Mouse (Mus musculus) MEL (cell line): Measurements from ENCODE around the gene Ston2. TPM values are rescaled to one million over a fixed set of nuclear protein-coding genes. Genes with fewer than 3 reads are reported as not detected.

ENCODE experiments used
- DNase-seq: peaks from one replicate; pipeline ENCODE4 v3.0.0; 2011; ENCODE audit warnings: low read depth, low spot score
- H3K27ac ChIP-seq: 2 replicates; pipeline ENCODE4 v1.5.1; 2012; ENCODE audit warnings: low read depth, mild to moderate bottlenecking, control low read depth, low read length, moderate library complexity; ENCODE audit not compliant: control insufficient read depth
- H3K27me3 ChIP-seq, 2 experiments: fragments of 150-350 bp in 1 of 2; sonication (generic) in 1 of 2; 2 replicates each; pipeline ENCODE4 v1.6.1; 2012; ENCODE audit warnings: low read length in 2 of 2, mild to moderate bottlenecking in 2 of 2, improper control_type of control experiment in 1 of 2, moderate library complexity in 1 of 2; ENCODE audit not compliant: insufficient read depth in 2 of 2, control insufficient read depth in 1 of 2
- H3K36me3 ChIP-seq, 2 experiments: 2 replicates each; pipeline ENCODE4 v1.6.1; 2012 to 2014; ENCODE audit warnings: low read length in 2 of 2, improper control_type of control experiment in 1 of 2, inconsistent platforms in 1 of 2, mild to moderate bottlenecking in 1 of 2; ENCODE audit not compliant: insufficient read depth in 2 of 2, control insufficient read depth in 1 of 2
- H3K4me1 ChIP-seq, 2 experiments: fragments of 150-350 bp in 1 of 2; sonication (generic) in 1 of 2; 2 replicates each; pipeline ENCODE4 v1.6.1; 2012; ENCODE audit warnings: low read length in 2 of 2, improper control_type of control experiment in 1 of 2, mild to moderate bottlenecking in 1 of 2; ENCODE audit not compliant: insufficient read depth in 2 of 2, control insufficient read depth in 1 of 2
- H3K4me3 ChIP-seq, 2 experiments: fragments of 150-350 bp in 1 of 2; sonication (generic) in 1 of 2; 2 replicates each; pipeline ENCODE4 v1.5.1; 2012; ENCODE audit warnings: low read depth in 2 of 2, low read length in 2 of 2, mild to moderate bottlenecking in 2 of 2, moderate library complexity in 2 of 2, control low read depth in 1 of 2, improper control_type of control experiment in 1 of 2; ENCODE audit not compliant: control insufficient read depth in 1 of 2, insufficient read depth in 1 of 2
- H3K79me2 ChIP-seq: 2 replicates; pipeline ENCODE4 v1.6.1; 2012; ENCODE audit warnings: mild to moderate bottlenecking, low read length, moderate library complexity; ENCODE audit not compliant: control insufficient read depth, poor library complexity, insufficient read depth
- H3K9ac ChIP-seq: 2 replicates; pipeline ENCODE4 v1.6.1; 2012; ENCODE audit warnings: low read depth, mild to moderate bottlenecking, control low read depth, low read length, moderate library complexity; ENCODE audit not compliant: control insufficient read depth, poor library complexity, severe bottlenecking
- H3K9me3 ChIP-seq: fragments of 150-350 bp; sonication (generic); replicated peaks from 2 replicates; pipeline ENCODE4 v1.6.1; 2012; ENCODE audit warnings: mild to moderate bottlenecking, low read length, improper control_type of control experiment, moderate library complexity; ENCODE audit not compliant: insufficient read depth
- BHLHE40 ChIP-seq: IDR thresholded peaks from 2 replicates; pipeline ENCODE4 v1.6.1; 2012; ENCODE audit warnings: low read depth, mild to moderate bottlenecking, inconsistent platforms, low read length, improper control_type of control experiment, borderline replicate concordance
- CHD2 ChIP-seq: IDR thresholded peaks from 2 replicates; pipeline ENCODE4 v1.6.1; 2011; ENCODE audit warnings: low read length, improper control_type of control experiment
- E2F4 ChIP-seq: IDR thresholded peaks from 2 replicates; pipeline ENCODE4 v1.6.1; 2011; ENCODE audit warnings: low read depth, low read length, improper control_type of control experiment, borderline replicate concordance
- ETS1 ChIP-seq: IDR thresholded peaks from 2 replicates; pipeline ENCODE4 v1.6.1; 2012; ENCODE audit warnings: low read depth, mild to moderate bottlenecking, inconsistent platforms, low read length, improper control_type of control experiment, moderate library complexity
- GATA1 ChIP-seq: IDR thresholded peaks from 2 replicates; pipeline ENCODE4 v1.6.1; 2011; ENCODE audit warnings: low read depth, low read length, improper control_type of control experiment
- HCFC1 ChIP-seq: IDR thresholded peaks from 2 replicates; pipeline ENCODE4 v1.6.1; 2012; ENCODE audit warnings: low read depth, mild to moderate bottlenecking, inconsistent platforms, low read length, improper control_type of control experiment, moderate library complexity
- JUND ChIP-seq: IDR thresholded peaks from 2 replicates; pipeline ENCODE4 v1.6.1; 2011; ENCODE audit warnings: low read depth, mild to moderate bottlenecking, improper control_type of control experiment, low read length
- KAT2A ChIP-seq: conservative IDR thresholded peaks from 2 replicates; pipeline ENCODE4 v1.6.1; 2012; ENCODE audit warnings: low read depth, low read length, improper control_type of control experiment, inconsistent platforms
- MAZ ChIP-seq: IDR thresholded peaks from 2 replicates; pipeline ENCODE4 v1.6.1; 2012; ENCODE audit warnings: low read depth, mild to moderate bottlenecking, inconsistent platforms, low read length, improper control_type of control experiment
- MXI1 ChIP-seq: IDR thresholded peaks from 2 replicates; pipeline ENCODE4 v1.6.1; 2011; ENCODE audit warnings: mild to moderate bottlenecking, low read depth, low read length, improper control_type of control experiment
- MYB ChIP-seq: IDR thresholded peaks from 2 replicates; pipeline ENCODE4 v1.6.1; 2011; ENCODE audit warnings: mild to moderate bottlenecking, low read depth, low read length, improper control_type of control experiment
- MYC ChIP-seq: IDR thresholded peaks from 2 replicates; pipeline ENCODE4 v1.6.1; 2011; ENCODE audit warnings: low read depth, mild to moderate bottlenecking, low read length, improper control_type of control experiment, moderate library complexity
- NELFE ChIP-seq: IDR thresholded peaks from 2 replicates; pipeline ENCODE4 v1.6.1; 2011; ENCODE audit warnings: low read depth, low read length, improper control_type of control experiment
- NRF1 ChIP-seq: IDR thresholded peaks from 2 replicates; pipeline ENCODE4 v1.6.1; 2014; ENCODE audit warnings: low read depth, mild to moderate bottlenecking, inconsistent platforms, low read length, improper control_type of control experiment, moderate library complexity; ENCODE audit not compliant: poor library complexity, insufficient read depth, severe bottlenecking
- POLR2A ChIP-seq, 2 experiments: IDR thresholded peaks; 2 replicates each; pipeline ENCODE4 v1.6.1; 2011 to 2012; ENCODE audit warnings: low read length in 2 of 2, mild to moderate bottlenecking in 2 of 2, control low read depth in 1 of 2, improper control_type of control experiment in 1 of 2, low read depth in 1 of 2, moderate library complexity in 1 of 2; ENCODE audit not compliant: control insufficient read depth in 1 of 2, insufficient read depth in 1 of 2, poor library complexity in 1 of 2
- POLR2AphosphoS2 ChIP-seq: IDR thresholded peaks from 2 replicates; pipeline ENCODE4 v1.6.1; 2011; ENCODE audit warnings: low read length, improper control_type of control experiment
- POLR2AphosphoS5 ChIP-seq: IDR thresholded peaks from 2 replicates; pipeline ENCODE4 v1.6.1; 2012; ENCODE audit warnings: low read depth, borderline replicate concordance, mild to moderate bottlenecking, inconsistent platforms, low read length, moderate library complexity, mixed read lengths
- RAD21 ChIP-seq: IDR thresholded peaks from 2 replicates; pipeline ENCODE4 v1.6.1; 2011; ENCODE audit warnings: mild to moderate bottlenecking, low read depth, low read length, improper control_type of control experiment
- RCOR1 ChIP-seq: IDR thresholded peaks from 2 replicates; pipeline ENCODE4 v1.6.1; 2012; ENCODE audit warnings: low read depth, mild to moderate bottlenecking, inconsistent platforms, low read length, improper control_type of control experiment
- SIN3A ChIP-seq: IDR thresholded peaks from 2 replicates; pipeline ENCODE4 v1.6.1; 2012; ENCODE audit warnings: low read length, improper control_type of control experiment, inconsistent platforms
- TAL1 ChIP-seq: IDR thresholded peaks from 2 replicates; pipeline ENCODE4 v1.6.1; 2012; ENCODE audit warnings: mild to moderate bottlenecking, inconsistent platforms, low read length, moderate library complexity, mixed read lengths
- TBP ChIP-seq: IDR thresholded peaks from 2 replicates; pipeline ENCODE4 v1.8.0; 2011; ENCODE audit warnings: low read depth, low read length, improper control_type of control experiment
- TCF12 ChIP-seq: IDR thresholded peaks from 2 replicates; pipeline ENCODE4 v1.6.1; 2014; ENCODE audit warnings: low read depth, mild to moderate bottlenecking, inconsistent platforms, low read length, improper control_type of control experiment, moderate library complexity
- UBTF ChIP-seq: IDR thresholded peaks from 2 replicates; pipeline ENCODE4 v1.6.1; 2012; ENCODE audit warnings: low read depth, mild to moderate bottlenecking, inconsistent platforms, low read length, improper control_type of control experiment, moderate library complexity, borderline replicate concordance; ENCODE audit not compliant: insufficient read depth
- USF1 ChIP-seq: IDR thresholded peaks from 2 replicates; pipeline ENCODE4 v1.6.1; 2014; ENCODE audit warnings: low read depth, mild to moderate bottlenecking, inconsistent platforms, low read length, improper control_type of control experiment, moderate library complexity
- USF2 ChIP-seq, 2 experiments: IDR thresholded peaks; 2 replicates each; pipeline ENCODE4 v1.6.1; 2011 to 2012; ENCODE audit warnings: improper control_type of control experiment in 2 of 2, low read length in 2 of 2, borderline replicate concordance in 1 of 2, inconsistent platforms in 1 of 2, low read depth in 1 of 2, mild to moderate bottlenecking in 1 of 2; ENCODE audit not compliant: insufficient read depth in 1 of 2
- ZKSCAN1 ChIP-seq: IDR thresholded peaks from 2 replicates; pipeline ENCODE4 v1.6.1; 2012; ENCODE audit warnings: low read depth, mild to moderate bottlenecking, inconsistent platforms, low read length, improper control_type of control experiment, moderate library complexity
- ZMIZ1 ChIP-seq: IDR thresholded peaks from 2 replicates; pipeline ENCODE4 v1.6.1; 2012; ENCODE audit warnings: low read depth, mild to moderate bottlenecking, inconsistent platforms, low read length, improper control_type of control experiment, moderate library complexity
- ZNF384 ChIP-seq: IDR thresholded peaks from 2 replicates; pipeline ENCODE4 v1.6.1; 2012; ENCODE audit warnings: low read depth, mild to moderate bottlenecking, inconsistent platforms, low read length, improper control_type of control experiment
- polyA plus RNA-seq, 2 experiments: library from polyadenylated mRNA; stranded (reverse) in 1 of 2; unstranded in 1 of 2; fragments of >175 nt in 1 of 2; fragments of >200 nt in 1 of 2; gene quantifications; 2 replicates each; pipeline versions ENCODE4 v1.2.1 to v1.2.4; 2012; ENCODE audit warnings: low replicate concordance in 2 of 2, low read depth in 1 of 2; ENCODE audit not compliant: insufficient read length in 2 of 2, insufficient read depth in 1 of 2, missing spikeins in 1 of 2
- total RNA-seq: library from RNA; depleted of rRNA; stranded (reverse); fragments of 300-350 nt; gene quantifications from 2 replicates; pipeline ENCODE4 v1.2.3, GENCODE M21; 2012

Ston2 gene
- total and polyA plus RNA-seq, 3 experiments: not detected

GRCm38 (mm10) chr12:91711655-91712054, 76.5 kb downstream of the Ston2 start:
- DNase-seq: no peak
- no peak for TF ChIP-seq ZNF384
- no peak for TF ChIP-seq GATA1
- no peak for TF ChIP-seq POLR2A (IDR thresholded peaks at IDR 0.05; ENCODE audit: control insufficient read depth in 1 of 2, insufficient read depth in 1 of 2, low read depth in 1 of 2, low read length in 2 of 2, poor library complexity in 1 of 2)
- TF ChIP-seq NRF1: no peak
- no peak for TF ChIP-seq ZKSCAN1
- TF ChIP-seq JUND: no peak
- TF ChIP-seq RAD21: no peak
- no peak for TF ChIP-seq MYB
- TF ChIP-seq MAZ: no peak
- TF ChIP-seq HCFC1: no peak
- no peak for TF ChIP-seq MXI1
- TF ChIP-seq ETS1: no peak
- TF ChIP-seq CHD2: no peak
- TF ChIP-seq USF2 (IDR thresholded peaks at IDR 0.05; ENCODE audit: borderline replicate concordance in 1 of 2, insufficient read depth in 1 of 2, low read depth in 1 of 2, low read length in 2 of 2): no peak
- no peak for TF ChIP-seq SIN3A
- TF ChIP-seq USF1: no peak
- no peak for TF ChIP-seq TAL1
- TF ChIP-seq TBP: no peak
- TF ChIP-seq E2F4: no peak
- no peak overlapping the region for H3K27ac ChIP-seq
- H3K27me3 ChIP-seq: no peaks in the 10 kb centered on the region
- H3K79me2 ChIP-seq: no peaks in the 10 kb centered on the region
- no peak overlapping the region for H3K4me3 ChIP-seq
- H3K9ac ChIP-seq: no peak overlapping the region
- no peaks in the 10 kb centered on the region for H3K9me3 ChIP-seq
- H3K36me3 ChIP-seq: no peaks in the 10 kb centered on the region
- no peaks in the 10 kb centered on the region for H3K4me1 ChIP-seq

GRCm38 (mm10) chr12:91710876-91711275, 77.3 kb downstream of the Ston2 start:
- H3K79me2 ChIP-seq: no peaks in the 10 kb centered on the region
- no peak overlapping the region for H3K9ac ChIP-seq
- H3K36me3 ChIP-seq: no peaks in the 10 kb centered on the region
- TF ChIP-seq ZKSCAN1 (no peak), POLR2AphosphoS5 (no peak), POLR2AphosphoS2 (no peak), RCOR1 (no peak), E2F4 (no peak), UBTF (no peak), NRF1 (no peak), ZNF384 (no peak), ZMIZ1 (no peak), TCF12 (no peak), POLR2A (IDR thresholded peaks at IDR 0.05; ENCODE audit: control insufficient read depth in 1 of 2, insufficient read depth in 1 of 2, low read depth in 1 of 2, low read length in 2 of 2, poor library complexity in 1 of 2) (no peak), MYC (no peak), BHLHE40 (no peak), JUND (no peak), NELFE (no peak), KAT2A (no peak)
- no peaks in the 10 kb centered on the region for H3K4me1 ChIP-seq
- no peaks in the 10 kb centered on the region for H3K27me3 ChIP-seq
- no peaks in the 10 kb centered on the region for H3K9me3 ChIP-seq
- no peak overlapping the region for H3K27ac ChIP-seq
- H3K4me3 ChIP-seq: no peak overlapping the region
- no peak for DNase-seq
